Mouse (Mus musculus) T-cell, adult 2 months (primary cell): ENCODE measurements at regions not wholly inside any gene's neighbourhood (a gene's known extent, or its start where the extent isn't known, plus 50 kb on each side); places are given as distances from the start of the nearest gene placed in this dataset.
A peak's percentile ranks its signal among the peaks of the same experiment; 100 is the strongest.

Experiments used
- DNase-seq: peaks from one replicate; pipeline ENCODE4 v3.0.0; 2022; ENCODE audit warnings: low spot score

- no peak for DNase-seq
These were observed 53.3 kb downstream of the Fos start for GRCm38 (mm10) chr12:85527011-85527410.

DNA sequence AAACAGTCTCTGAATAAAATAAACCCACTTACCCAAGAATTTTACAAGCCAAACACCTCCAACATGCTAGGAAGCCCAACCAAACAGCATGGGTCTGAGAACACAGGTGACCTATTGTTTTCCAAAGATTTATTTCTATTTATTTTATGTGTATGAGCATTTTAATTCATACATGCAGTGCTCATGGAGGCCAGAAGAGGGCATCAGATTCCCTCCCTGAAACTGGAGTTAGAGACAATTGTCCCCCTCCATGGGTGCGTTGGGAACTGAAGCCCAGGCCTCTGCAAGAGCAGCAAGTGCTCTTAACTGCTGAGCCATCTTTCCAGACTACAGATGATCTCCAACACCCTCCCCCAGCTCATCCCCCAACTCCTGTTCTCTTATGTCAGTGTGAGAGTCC lies 57.9 kb downstream of the Fos start:
- DNase-seq: no peak

- DNase-seq: no peak
These were observed 58.5 kb downstream of the Fos start for GRCm38 (mm10) chr12:85532221-85532612.

DNA sequence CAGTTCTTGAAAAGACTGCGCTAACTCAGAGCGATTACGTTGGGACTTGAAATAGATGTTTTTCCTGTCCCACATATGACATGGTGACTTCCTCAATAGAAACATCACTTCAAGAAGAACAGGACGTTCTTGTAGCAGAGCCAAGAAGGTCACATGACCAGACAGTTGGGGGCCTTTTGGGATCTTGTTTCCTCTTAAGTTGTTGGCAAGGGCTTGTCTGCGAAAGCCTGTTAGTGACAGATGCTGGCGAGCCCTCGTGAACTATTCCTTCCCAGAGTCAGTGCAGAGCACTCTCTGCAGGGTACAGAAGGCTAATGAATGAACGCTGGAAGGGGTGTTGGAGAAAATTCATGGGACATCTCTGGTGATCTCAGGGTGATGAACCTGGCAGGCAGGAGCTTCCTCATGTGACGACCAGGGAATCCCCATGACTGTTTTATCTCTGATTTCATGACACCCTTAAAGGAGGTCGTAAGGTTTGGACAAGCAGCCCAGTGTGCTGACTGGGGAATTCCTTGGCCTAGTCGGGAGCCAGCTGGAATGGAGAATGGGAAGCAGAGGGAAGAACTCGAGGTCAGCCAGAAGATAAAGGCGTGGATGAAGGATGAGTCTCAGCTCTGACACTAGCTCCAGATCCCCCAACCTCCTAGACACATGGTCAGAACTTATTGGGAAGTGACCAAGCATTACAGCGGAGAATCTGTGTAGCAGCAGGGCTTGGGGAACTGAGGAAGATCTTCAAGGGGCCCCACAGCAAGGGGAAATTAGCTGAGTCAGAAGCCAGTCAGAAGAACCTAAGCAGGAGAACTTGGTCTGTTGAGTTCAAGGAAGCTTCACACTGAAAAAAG lies 59.1 kb downstream of the Fos start:
- DNase-seq: no peak

DNA sequence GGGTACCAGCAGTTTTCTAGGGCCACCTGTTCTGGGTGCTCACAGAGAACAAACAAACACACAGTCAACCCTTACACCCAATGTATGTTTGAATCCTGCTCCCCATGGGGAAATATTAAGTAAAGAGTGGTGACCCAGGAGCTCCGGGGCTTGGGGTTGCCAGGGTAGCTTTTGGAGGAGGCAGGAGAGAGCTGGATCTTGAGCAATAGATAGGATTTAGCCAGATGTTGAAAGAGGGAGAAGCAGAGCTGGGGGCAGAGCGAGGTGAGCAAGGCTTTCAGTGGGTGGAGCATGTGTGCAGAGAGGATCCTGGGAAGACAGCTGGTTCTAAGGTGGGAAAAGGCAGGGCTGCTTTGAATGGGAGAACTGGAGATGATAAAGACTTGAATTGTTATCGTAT lies 59.9 kb downstream of the Fos start:
- DNase-seq: no peak

- DNase-seq: no peak
These were observed 59.4 kb upstream of the Jdp2 start for GRCm38 (mm10) chr12:85539423-85539822.

DNA sequence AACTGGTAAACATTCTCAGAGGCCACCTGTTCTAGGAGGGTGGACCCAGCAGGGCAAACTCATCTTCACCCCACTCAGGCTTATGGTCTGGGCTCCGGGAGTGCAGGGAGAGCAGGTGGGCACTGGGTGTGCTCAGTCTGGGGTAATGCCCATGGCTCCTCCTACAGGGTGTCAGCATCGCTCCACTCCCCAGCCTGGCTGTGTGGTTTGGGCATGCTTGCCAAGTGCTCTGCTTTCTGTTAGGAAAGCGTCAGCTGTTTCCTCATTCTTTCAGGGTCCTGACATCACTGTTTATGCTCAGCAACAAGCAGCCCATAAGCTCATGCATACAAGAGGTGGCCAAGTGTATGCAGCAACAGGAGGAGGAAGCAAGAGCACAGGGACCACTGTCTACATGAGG lies 57.7 kb upstream of the Jdp2 start:
- no peak for DNase-seq

DNA sequence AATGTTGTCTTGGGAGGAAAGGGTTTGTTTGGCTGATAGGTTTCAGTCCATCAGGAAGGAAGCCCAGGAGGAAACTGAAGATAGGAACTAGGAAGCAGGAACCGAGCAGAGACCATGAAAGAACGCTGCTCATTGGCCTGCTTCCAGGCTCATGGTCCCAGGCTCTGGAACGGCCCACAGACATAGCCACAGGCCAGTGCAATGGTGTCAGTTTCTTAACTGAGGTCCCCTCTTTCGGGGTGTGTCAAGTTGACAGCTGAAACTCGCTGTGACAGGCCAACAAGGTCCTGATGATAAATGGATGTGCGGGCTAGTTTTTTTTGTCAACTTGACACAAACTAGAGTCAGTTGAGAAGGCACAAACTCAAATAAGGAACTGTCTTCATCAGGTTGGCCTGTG lies 55.9 kb upstream of the Jdp2 start:
- no peak for DNase-seq

DNA sequence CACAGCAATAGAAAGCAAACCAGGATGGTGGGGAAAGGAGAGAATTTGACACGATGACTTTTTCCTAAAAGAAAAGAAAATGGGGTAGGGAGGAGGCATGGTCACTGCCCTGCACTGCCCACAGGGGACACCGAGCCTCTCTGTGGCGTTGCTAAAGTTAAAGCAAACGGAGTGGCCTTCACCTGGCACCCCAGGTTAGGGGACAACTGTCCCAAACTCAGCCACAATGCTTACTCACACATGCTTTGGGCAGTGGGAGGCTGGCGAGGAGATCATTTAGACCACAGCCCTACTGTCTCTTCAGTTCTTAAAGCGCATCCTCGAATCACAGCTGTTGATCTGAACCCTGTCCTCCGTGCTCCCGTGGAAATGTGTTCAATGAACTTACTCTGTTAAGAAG lies 55.3 kb upstream of the Jdp2 start:
- DNase-seq: no peak

- no peak for DNase-seq
These were observed 54.0 kb upstream of the Jdp2 start for GRCm38 (mm10) chr12:85544801-85545200.

DNA sequence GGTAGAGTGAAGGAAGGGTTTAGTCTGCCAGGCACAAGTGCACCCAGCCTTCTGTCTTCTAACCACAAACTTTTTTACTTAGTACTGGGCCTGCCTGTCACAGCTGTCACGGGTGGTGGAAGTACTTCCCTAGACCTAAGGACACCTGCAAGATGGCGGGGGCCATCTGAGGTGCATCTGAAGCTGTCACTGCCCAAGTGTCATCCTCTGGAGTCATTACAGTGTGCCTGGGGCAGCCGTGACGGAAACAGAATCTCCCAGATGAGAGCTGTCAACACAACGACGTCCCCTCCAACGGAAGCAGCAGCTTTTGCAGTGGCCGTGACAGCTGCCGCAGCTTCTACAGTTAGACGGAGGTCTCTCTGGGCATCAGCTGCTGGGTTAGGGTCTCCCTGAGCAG lies 53.1 kb upstream of the Jdp2 start:
- peak; percentile 43 for DNase-seq

DNA sequence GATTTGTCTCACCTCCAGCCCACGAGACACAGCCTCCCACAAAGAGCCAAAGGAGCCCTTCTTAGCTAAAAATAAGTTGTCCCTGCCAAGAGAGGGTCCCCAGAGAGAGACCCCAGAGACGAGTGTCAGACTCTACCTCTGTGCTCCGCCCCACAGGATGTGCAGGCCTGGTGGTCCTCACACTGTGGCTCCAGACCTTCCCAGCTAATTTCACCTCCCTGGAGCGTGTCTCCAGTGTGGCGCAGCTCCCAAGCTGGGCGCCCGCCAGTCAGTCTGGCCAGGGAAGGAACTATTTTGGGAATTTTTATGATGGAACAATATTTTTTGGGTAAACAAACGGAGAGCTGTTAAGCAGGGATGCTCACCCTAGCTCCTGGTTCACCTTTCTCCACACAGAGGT lies 50.8 kb upstream of the Jdp2 start:
- DNase-seq: no peak
